Mouse (Mus musculus) adrenal gland, postnatal 10 days (tissue): ENCODE data around the gene Tent2. TPM values are rescaled to one million over a fixed set of nuclear protein-coding genes. Genes with fewer than 3 reads are reported as not detected.
"Not testable (repeated sequence)": the region's sequence is repeated elsewhere in the genome, so short reads cannot be mapped to it uniquely, and the experiment has no call there.

ENCODE experiments used
- DNase-seq: peaks from one replicate; pipeline ENCODE4 v3.0.0; 2021; ENCODE audit warnings: mixed read lengths
- long read RNA-seq, 2 experiments: library from polyadenylated mRNA; stranded (forward); transcript quantifications; one replicate each; pipeline ENCODE4 v2.0.0; 2021
- total RNA-seq, 2 experiments: library from RNA; stranded (reverse); gene quantifications; 2 replicates each; pipeline ENCODE4 v1.2.3; 2021

The Tent2 gene
- 10 to 100 TPM; 35.0 to 47.0 TPM for total RNA-seq
- long read RNA-seq, experiment 1, transcript Tent2-201 (15 exons, 2,990 nt): major isoform, 12 of 25 reads
- long read RNA-seq, experiment 1, transcript Tent2-205 (15 exons, 3,081 nt): minor isoform, 5 of 25 reads
- long read RNA-seq, experiment 1, partial matches to known transcripts: 1 of 25 reads
- long read RNA-seq, experiment 1, other reads (novel, unspliced or antisense): 7 of 25 reads
- long read RNA-seq, experiment 2, transcript Tent2-205 (15 exons, 3,081 nt): minor isoform, 7 of 17 reads
- long read RNA-seq, experiment 2, transcript Tent2-201 (15 exons, 2,990 nt): major isoform, 8 of 17 reads
- long read RNA-seq, experiment 2, partial matches to known transcripts: 0 of 17 reads
- long read RNA-seq, experiment 2, other reads (novel, unspliced or antisense): 2 of 17 reads

- peak; percentile 95 for DNase-seq
These were observed at the start of gene Tent2 for GRCm38 (mm10) chr13:93191831-93192645. Gene Tent2, minus strand, starts transcription at chr13:93192385.

DNA sequence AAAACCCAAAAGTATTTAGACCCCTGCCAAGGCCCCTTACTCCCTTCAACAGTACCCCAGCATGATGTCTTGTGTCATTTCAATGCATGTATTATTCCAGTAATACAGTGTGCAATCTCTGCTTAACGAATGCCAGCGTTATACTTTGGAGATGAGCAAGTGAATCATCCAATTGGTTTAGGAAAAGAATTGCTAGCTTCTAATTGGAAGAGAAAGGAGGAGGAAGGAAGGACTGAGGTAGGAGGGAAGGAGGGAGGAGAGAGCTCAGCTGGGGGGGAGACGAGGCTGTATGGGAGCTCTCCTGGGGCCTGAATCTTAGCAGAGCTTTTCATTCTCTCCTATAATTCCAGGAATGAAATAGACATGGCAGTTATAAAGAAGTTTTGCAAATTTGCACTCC is 49.0 kb upstream of the Tent2 start:
- no peak for DNase-seq

DNA sequence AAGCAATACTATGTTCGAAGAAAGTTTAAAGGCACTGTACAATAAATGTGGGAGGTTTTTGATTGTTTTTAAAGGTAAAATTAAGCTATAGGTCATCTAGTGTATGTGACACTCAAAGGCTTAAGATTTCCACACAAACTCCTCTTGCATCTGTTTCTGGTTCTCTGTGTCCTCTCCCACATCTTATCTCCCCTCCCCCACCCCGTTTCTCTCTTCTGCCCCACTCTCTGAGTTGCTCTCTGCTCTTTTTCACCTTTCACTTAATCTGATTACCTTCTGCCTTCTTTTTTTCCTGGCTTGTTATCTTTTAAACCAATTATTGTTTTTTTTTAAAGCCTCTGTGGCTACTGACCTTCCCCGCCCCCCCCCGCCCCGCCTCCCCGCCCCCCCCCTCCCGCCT is 47.4 kb upstream of the Tent2 start:
- DNase-seq: no peak

- no peak for DNase-seq
These were observed 46.9 kb upstream of the Tent2 start for GRCm38 (mm10) chr13:93239134-93239533.

GRCm38 (mm10) chr13:93237677-93238398 is 45.7 kb upstream of the Tent2 start:
- DNase-seq: peak; percentile 40

- no peak for DNase-seq
These were observed 42.3 kb upstream of the Tent2 start for GRCm38 (mm10) chr13:93234267-93235039.

- DNase-seq: no peak
These were observed 40.1 kb upstream of the Tent2 start for GRCm38 (mm10) chr13:93232335-93232734.

GRCm38 (mm10) chr13:93231016-93231415 is 38.8 kb upstream of the Tent2 start:
- DNase-seq: no peak

- no peak for DNase-seq
These were observed 19.6 kb upstream of the Tent2 start for GRCm38 (mm10) chr13:93211741-93212140.

- no peak for DNase-seq
These were observed 451 bp upstream of the Tent2 start for GRCm38 (mm10) chr13:93192646-93193026.

- DNase-seq: no peak
These were observed 2.8 kb downstream of the Tent2 start for GRCm38 (mm10) chr13:93189416-93189815.

GRCm38 (mm10) chr13:93188738-93189137 is 3.4 kb downstream of the Tent2 start:
- no peak for DNase-seq

GRCm38 (mm10) chr13:93187792-93188191 is 4.4 kb downstream of the Tent2 start:
- not testable (repeated sequence) for DNase-seq

GRCm38 (mm10) chr13:93180351-93180750 is 11.8 kb downstream of the Tent2 start:
- no peak for DNase-seq

DNA sequence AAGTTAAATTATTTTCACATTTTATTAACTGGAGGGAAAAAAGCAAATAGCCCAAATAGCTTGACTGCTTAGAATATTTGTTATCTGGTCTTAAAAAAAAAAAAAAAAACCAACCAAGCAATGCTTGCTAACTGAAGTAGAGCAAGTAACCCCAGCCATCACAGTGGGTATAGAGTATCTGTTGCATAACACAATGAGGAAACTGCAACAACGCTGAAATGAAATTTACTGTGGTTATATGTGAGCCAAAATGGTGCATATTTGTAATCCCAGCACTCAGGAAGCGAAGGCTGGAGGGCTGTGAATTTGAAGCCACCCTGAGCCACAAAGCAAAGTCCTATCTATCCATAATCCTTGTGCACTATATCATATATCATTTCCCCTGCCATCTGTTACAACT is 12.7 kb downstream of the Tent2 start:
- no peak for DNase-seq

DNA sequence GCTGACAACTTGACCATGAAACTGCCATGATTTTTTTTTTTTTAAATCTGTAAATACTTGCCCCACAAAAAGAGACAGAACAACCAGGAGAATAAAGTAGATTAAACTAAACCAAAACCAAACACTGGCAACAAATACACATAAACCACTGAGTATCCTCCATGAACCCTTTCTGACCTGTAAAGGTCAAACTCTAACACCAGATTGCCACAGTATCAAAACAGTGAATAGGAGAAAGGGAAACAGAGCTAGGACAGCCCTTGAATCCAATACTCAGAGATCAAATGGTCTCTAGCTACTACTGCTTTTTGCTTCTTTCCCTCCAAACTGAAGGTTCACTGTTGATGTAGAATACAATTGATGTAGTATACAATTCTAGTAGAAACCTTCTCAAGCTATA is 14.6 kb downstream of the Tent2 start:
- no peak for DNase-seq

DNA sequence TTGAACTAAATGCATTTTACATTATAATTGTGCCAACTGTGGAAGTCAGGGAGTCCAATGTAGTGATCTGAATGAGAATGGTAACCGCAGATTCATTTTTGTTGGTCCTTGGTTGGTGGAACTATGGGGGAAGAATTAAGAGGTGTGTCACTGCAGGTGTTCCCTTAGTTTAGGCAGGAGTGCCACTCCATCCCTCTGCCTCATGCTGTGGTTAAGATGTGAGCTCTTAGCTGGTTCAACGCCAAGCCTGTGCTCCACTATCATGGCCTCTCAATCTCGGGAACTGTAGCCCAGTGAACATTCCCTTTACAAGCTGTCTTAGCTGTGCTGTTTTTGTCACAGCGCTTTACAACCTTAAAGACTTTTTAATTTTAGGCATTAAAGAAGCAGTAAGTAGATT is 28.9 kb downstream of the Tent2 start:
- no peak for DNase-seq

DNA sequence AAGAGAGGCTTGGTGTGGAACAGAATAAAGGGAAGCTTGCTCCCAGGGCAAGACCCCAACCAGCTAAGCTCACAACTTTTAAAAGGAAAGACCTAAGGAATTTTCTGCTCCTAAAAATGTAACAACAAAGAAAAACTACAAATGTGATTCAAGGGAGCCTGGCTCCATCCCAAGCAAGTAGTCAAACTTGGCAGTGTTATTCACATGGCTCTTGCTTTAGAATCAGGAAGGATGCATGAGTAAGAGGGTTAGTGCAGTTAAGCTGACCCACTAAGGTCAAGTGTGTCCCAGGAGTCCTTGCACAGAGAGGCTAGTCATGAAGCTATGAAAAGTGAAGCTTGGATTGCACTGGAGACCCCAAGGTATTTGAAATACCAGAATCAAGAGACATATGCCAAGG is 29.7 kb downstream of the Tent2 start:
- DNase-seq: peak; percentile 59

DNA sequence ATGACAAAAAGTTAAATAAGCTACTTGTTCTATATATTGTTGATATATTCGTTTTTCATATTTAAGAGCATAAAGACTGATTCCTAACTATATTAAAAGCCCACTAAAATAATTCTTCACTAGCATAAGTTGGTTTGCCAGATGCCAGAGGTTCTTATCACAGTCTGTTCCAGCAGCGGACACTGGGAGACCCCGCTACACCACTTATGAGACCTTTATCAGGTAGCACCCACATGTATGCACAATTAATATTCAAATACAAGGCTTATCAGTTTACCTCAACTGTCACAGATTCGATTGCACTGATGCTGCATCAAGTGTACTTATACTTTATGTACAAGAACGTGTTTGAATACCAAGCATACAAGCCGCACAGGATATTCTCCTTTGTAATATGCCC is 33.9 kb downstream of the Tent2 start:
- no peak for DNase-seq

GRCm38 (mm10) chr13:93153280-93153679 is 38.9 kb downstream of the Tent2 start:
- DNase-seq: no peak

DNA sequence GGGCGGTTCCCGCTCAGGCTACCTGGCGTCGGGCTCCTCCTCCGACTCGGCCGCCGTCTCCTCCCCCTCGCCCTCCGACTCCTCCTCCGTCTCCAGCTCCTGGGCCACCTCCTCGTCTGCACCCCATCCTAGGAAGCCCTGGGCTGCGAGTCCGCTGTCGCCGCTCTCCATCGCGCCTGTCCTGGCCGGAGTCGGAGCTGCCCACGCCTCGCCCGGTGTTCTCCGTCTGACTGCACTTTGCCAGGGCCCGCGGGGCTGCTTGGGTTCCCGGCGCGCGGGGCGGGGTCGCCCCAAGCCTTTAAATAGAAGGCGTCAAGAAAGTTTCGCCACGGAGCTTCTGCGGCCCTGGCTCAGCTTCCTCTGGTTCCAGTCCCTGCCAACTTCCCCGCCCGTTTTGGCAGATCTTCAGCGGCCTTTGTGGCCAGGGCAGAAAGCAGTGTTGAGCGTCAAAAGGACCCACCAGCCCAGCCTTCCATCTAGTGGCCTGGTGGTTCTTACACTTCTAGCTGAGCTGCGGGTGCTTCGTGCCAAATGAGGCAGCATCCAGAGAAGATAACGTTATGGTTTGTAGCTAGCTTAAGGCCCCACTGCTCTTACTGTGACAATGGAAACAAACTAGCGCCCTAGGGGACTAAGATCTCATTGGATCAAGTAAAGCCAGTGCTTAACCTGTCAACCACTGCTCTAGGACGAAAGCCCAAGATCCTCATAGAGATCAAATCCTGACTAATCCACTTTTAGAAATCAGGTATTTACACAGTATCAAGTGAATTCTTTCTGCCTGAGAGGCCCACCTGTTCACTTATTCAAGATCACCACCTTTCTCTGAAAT is 47.6 kb downstream of the Tent2 start, which contains the start of gene Cmya5:
Gene Cmya5, minus strand, starts transcription at position 389 of the 832 bp plus-strand sequence.
- peak; percentile 94 for DNase-seq
